Mouse (Mus musculus) erythroid progenitor cell, adult 5-6 weeks (primary cell): ENCODE data around the gene Crtac1. TPM values are rescaled to one million over a fixed set of nuclear protein-coding genes. Genes with fewer than 3 reads are reported as not detected.

Experiments used
- ATAC-seq: replicated peaks from 2 replicates; pipeline ENCODE4 v1.8.0; 2016; ENCODE audit warnings: moderate number of reproducible peaks, mild to moderate bottlenecking, moderate TSS enrichment, inconsistent platforms; ENCODE audit not compliant: poor library complexity, low FRiP score, severe bottlenecking
- total RNA-seq, 2 experiments: library from RNA; stranded (forward) in 1 of 2; stranded (reverse) in 1 of 2; fragments of 150-400 nt in 1 of 2; fragments of 186-747, 209-891 nt in 1 of 2; gene quantifications; 2 replicates each; pipeline versions ENCODE4 v1.2.3 to v1.2.4; 2015 to 2017; ENCODE audit warnings: low replicate concordance in 2 of 2

Crtac1 gene
- total RNA-seq, 2 experiments from 2014 or later, result not detected

GRCm38 (mm10) chr19:42303210-42303813 lies 128.3 kb downstream of the Crtac1 start:
- ATAC-seq, result no peak

- no peak for ATAC-seq
Measured at GRCm38 (mm10) chr19:42293216-42293615, 138.4 kb downstream of the Crtac1 start.

- ATAC-seq, result no peak
Measured at GRCm38 (mm10) chr19:42292106-42292505, 139.5 kb downstream of the Crtac1 start.

GRCm38 (mm10) chr19:42290954-42291661 lies 140.5 kb downstream of the Crtac1 start:
- ATAC-seq, result no peak

GRCm38 (mm10) chr19:42288361-42288760 lies 143.2 kb downstream of the Crtac1 start:
- no peak for ATAC-seq

- no peak for ATAC-seq
Measured at GRCm38 (mm10) chr19:42284178-42284577, 147.4 kb downstream of the Crtac1 start.

GRCm38 (mm10) chr19:42279611-42280010 lies 152.0 kb downstream of the Crtac1 start:
- ATAC-seq, result no peak

GRCm38 (mm10) chr19:42278461-42278860 lies 153.1 kb downstream of the Crtac1 start:
- no peak for ATAC-seq

GRCm38 (mm10) chr19:42277288-42277687 lies 154.3 kb downstream of the Crtac1 start:
- no peak for ATAC-seq

GRCm38 (mm10) chr19:42272003-42272963 lies 159.3 kb downstream of the Crtac1 start:
- ATAC-seq, result peak; percentile 65; the same call in 1 of the 2 replicates

- no peak for ATAC-seq
Measured at GRCm38 (mm10) chr19:42271182-42271581, 160.4 kb downstream of the Crtac1 start.

GRCm38 (mm10) chr19:42270119-42270518 lies 161.5 kb downstream of the Crtac1 start:
- ATAC-seq, result no peak

- ATAC-seq, result no peak
Measured at GRCm38 (mm10) chr19:42268337-42268736, 163.2 kb downstream of the Crtac1 start.

GRCm38 (mm10) chr19:42263524-42263923 lies 168.1 kb downstream of the Crtac1 start:
- ATAC-seq, result no peak

- ATAC-seq, result no peak
Measured at GRCm38 (mm10) chr19:42260486-42260885, 171.1 kb downstream of the Crtac1 start.

GRCm38 (mm10) chr19:42258596-42258995 lies 173.0 kb downstream of the Crtac1 start:
- no peak for ATAC-seq

- no peak for ATAC-seq
Measured at GRCm38 (mm10) chr19:42258031-42258430, 173.6 kb downstream of the Crtac1 start.

- ATAC-seq, result no peak
Measured at GRCm38 (mm10) chr19:42257241-42257635, 174.3 kb downstream of the Crtac1 start.

GRCm38 (mm10) chr19:42256611-42257240 lies 174.9 kb downstream of the Crtac1 start:
- 0 out of 2 replicates have a peak, but pooled peaks have one; percentile 39 for ATAC-seq
